ENCODE assay signal across 22 mouse cellular contexts in genomic region chr7:3940915-3941314, GRCm38 (mm10). TPM values are rescaled to one million over a fixed set of nuclear protein-coding genes. Genes with fewer than 3 reads are reported as not detected.
DNase-seq lines count a peak whose midpoint lies in the region; ATAC-seq and TF ChIP-seq lines count a peak whose summit lies in the region.
"Had no signal": no experiment of that assay in that cellular context is flagged by ENCODE, and none has a peak within 500 bp of the region (broad histone marks: within the 10 kb centered on the region; RNA-seq: fewer than 3 reads in every experiment).

No protein-coding gene starts in this region.

- peaks cover 2% of the 10 kb centered on the region; the same call in 1 of the 2 replicates for H3K9me3 ChIP-seq in midbrain, embryonic 10.5 days (replicated peaks)
- H3K9me3 ChIP-seq: limb, embryonic 15.5 days had no signal

- H3K4me3 ChIP-seq in kidney, adult 2 months (ENCODE audit: insufficient read depth, low read depth, low read length) = no peak overlapping the region
- H3K4me3 ChIP-seq in midbrain, embryonic 10.5 days = no peak overlapping the region
- H3K4me3 ChIP-seq: heart, embryonic 12.5 days; limb, embryonic 15.5 days; neural tube, embryonic 13.5 days had no signal

- no peak for TF ChIP-seq CTCF in kidney, adult 2 months (conservative IDR thresholded peaks at IDR 0.05; ENCODE audit: insufficient read depth, insufficient read length, low read depth, low read length)

- no peak for TF ChIP-seq POLR2A in kidney, adult 2 months (IDR thresholded peaks at IDR 0.05; ENCODE audit: low read depth, low read length)

- H3K4me1 ChIP-seq in kidney, adult 2 months (ENCODE audit: control insufficient read depth, insufficient read depth, low read length) = no peaks in the 10 kb centered on the region
- H3K4me1 ChIP-seq in midbrain, embryonic 10.5 days = no peaks in the 10 kb centered on the region
- H3K4me1 ChIP-seq: heart, embryonic 12.5 days; limb, embryonic 15.5 days; neural tube, embryonic 13.5 days had no signal

- peak; percentile 7 for DNase-seq in kidney, adult 2 months
- DNase-seq in kidney, postnatal 36 days = no peak
- DNase-seq in spleen, postnatal 36 days (ENCODE audit: low spot score in 2 of 2) = peak; percentile 34 to 57
- DNase-seq in spleen, adult 12 weeks (ENCODE audit: low spot score) = no peak
- DNase-seq in gastrocnemius, postnatal 36 days = no peak
- DNase-seq in midbrain, embryonic 10.5 days (ENCODE audit: low spot score) = no peak
- no peak for DNase-seq in urinary bladder, postnatal 36 days (ENCODE audit: low spot score in 2 of 2)
- DNase-seq: adrenal gland, postnatal 14 days; cerebellum, adult 9-10 months; forebrain, postnatal 0 days; heart, postnatal 4 days; right cerebral cortex, postnatal 4 days; thymus, postnatal 14 days had no signal

- peak; percentile 98 for ATAC-seq in megakaryocyte progenitor cell, adult 5-6 weeks (replicated peaks; ENCODE audit: poor library complexity)
- ATAC-seq: forebrain, postnatal 0 days had no signal

- H3K27me3 ChIP-seq in kidney, adult 2 months (replicated peaks; ENCODE audit: control insufficient read depth, insufficient read depth, low read length) = no peaks in the 10 kb centered on the region
- H3K27me3 ChIP-seq in midbrain, embryonic 10.5 days (ENCODE audit: low read depth, poor library complexity, severe bottlenecking) = no peaks in the 10 kb centered on the region
- H3K27me3 ChIP-seq: heart, embryonic 12.5 days; limb, embryonic 15.5 days; neural tube, embryonic 13.5 days had no signal

- no peak overlapping the region for H3K27ac ChIP-seq in kidney, adult 2 months (ENCODE audit: insufficient read depth, low read depth, low read length)
- H3K27ac ChIP-seq in midbrain, embryonic 10.5 days (replicated peaks) = no peak overlapping the region
- H3K27ac ChIP-seq: limb, embryonic 15.5 days; neural tube, embryonic 13.5 days had no signal

- 74% methylated on average over 3 of the region's 3 CpGs for WGBS in kidney, adult 2 months
- 79% methylated on average over 3 of the region's 3 CpGs for WGBS in midbrain, embryonic 10.5 days

- intact Hi-C loops in gastrocnemius, postnatal 36 days (cut with DNase I) = no loop called here

- no peaks in the 10 kb centered on the region for H3K36me3 ChIP-seq in kidney, adult 2 months (ENCODE audit: control insufficient read depth, insufficient read depth, low read length)
- no peaks in the 10 kb centered on the region for H3K36me3 ChIP-seq in midbrain, embryonic 10.5 days
- H3K36me3 ChIP-seq: heart, embryonic 12.5 days; limb, embryonic 15.5 days; neural tube, embryonic 13.5 days had no signal

RNA-seq across cellular contexts. Expression of gene Lilra6, which starts 25.6 kb away (rescaled TPM):
- polyA plus RNA-seq in kidney, adult 2 months (2012; rRNA removed) = 0.11 and 0.20 TPM in 2 replicates
- 0.71 and 0.91 TPM in 2 replicates for total RNA-seq in megakaryocyte progenitor cell, adult 5-6 weeks (2015)
- total RNA-seq in megakaryocyte progenitor cell, adult 5-6 weeks (2017) = 0.64 and 0.67 TPM in 2 replicates
- total RNA-seq in gastrocnemius, postnatal 36 days (2021) = not detected
- polyA plus RNA-seq in midbrain, embryonic 10.5 days (2016; fragmentation: Nextera tagmentation; extraction: Ambion mirVana) = not detected in 2 replicates
- total RNA-seq: ES-E14; layer of hippocampus, adult 8-10 months; midbrain, postnatal 0 days had no signal
- polyA plus RNA-seq: C2C12; forebrain, postnatal 0 days; heart, embryonic 12.5 days; midbrain, postnatal 0 days; neural tube, embryonic 13.5 days had no signal

RNA-seq across cellular contexts. Expression of gene Gm14548, which starts 43.0 kb away (rescaled TPM):
- 0.15 and 0.23 TPM in 2 replicates for polyA plus RNA-seq in kidney, adult 2 months (2012; rRNA removed)
- 1.1 and 1.9 TPM in 2 replicates for total RNA-seq in megakaryocyte progenitor cell, adult 5-6 weeks (2015)
- total RNA-seq in megakaryocyte progenitor cell, adult 5-6 weeks (2017) = 0.17 and 3.1 TPM in 2 replicates
- total RNA-seq in gastrocnemius, postnatal 36 days (2021) = under 1 TPM in 1 of 2 experiments, not detected in 1; 0.20 TPM
- polyA plus RNA-seq in midbrain, embryonic 10.5 days (2016; fragmentation: Nextera tagmentation; extraction: Ambion mirVana) = not detected in 2 replicates
- total RNA-seq: adrenal gland, postnatal 14 days; ES-E14; gastrocnemius, adult 8-10 months; layer of hippocampus, adult 8-10 months; midbrain, postnatal 0 days had no signal
- polyA plus RNA-seq: C2C12; heart, embryonic 12.5 days; midbrain, postnatal 0 days; neural tube, embryonic 13.5 days had no signal

Comparison
In these comparisons a context has a peak if more than half of its experiments do, and no peak if none do; other contexts are left out.
1. DNase-seq: peak in kidney, adult 2 months (single experiment) and spleen, postnatal 36 days (2 of 2); none in kidney, postnatal 36 days (0 of 2), spleen, adult 12 weeks (single experiment), gastrocnemius, postnatal 36 days (0 of 2), midbrain, embryonic 10.5 days (single experiment) and urinary bladder, postnatal 36 days (0 of 2).